Mouse (Mus musculus): ENCODE measurements at regions not wholly inside any gene's neighbourhood (a gene's known extent, or its start where the extent isn't known, plus 50 kb on each side); places are given as distances from the start of the nearest gene placed in this dataset.

DNA sequence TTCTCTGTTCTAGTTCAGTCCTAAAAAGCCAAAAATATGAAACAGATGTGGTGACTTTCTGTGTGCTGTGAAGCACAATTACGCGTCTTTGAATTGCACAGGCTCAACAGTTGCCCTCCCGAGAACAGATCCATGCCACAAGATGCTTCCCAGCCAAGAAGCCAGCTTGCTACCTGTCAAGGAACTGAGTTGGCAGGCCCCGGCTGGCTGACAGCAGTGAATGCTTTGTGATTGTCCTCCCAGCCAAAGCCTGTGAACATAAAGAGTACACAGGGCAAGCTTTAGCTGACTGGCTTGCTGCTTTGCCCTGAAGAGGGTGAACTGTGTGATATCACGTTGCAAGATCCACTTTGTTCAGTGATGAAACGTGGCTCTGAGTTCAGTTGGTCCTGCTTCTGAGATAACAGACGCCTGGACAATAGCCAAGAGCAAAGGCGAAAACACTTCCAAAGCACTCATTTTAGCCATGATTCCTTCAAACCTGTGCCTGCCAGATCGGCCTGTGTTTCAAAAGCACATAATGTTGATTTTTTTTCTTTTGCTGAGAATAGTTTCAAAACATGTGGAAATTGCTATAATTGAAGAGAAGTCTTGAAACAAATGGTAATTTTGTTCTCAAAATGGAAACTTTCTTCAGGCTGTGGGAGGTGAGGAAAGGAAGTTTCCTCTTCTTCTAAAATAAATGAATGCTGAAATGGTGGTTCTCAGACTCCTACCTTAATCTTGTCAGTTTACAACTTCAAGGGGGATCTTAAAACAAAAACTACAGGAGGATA lies 173.5 kb upstream of the Arrdc3 start:
- TF ChIP-seq ZNF384 (IDR thresholded peaks at IDR 0.05; ENCODE audit: low read depth, low read length) (no peak), HCFC1 (IDR thresholded peaks at IDR 0.05; ENCODE audit: borderline replicate concordance, insufficient read depth, low read length) (no peak), ZC3H11A (IDR thresholded peaks at IDR 0.05; ENCODE audit: borderline replicate concordance, low read depth, low read length) (no peak)

Data from ES-E14 (cell line).